Mouse (Mus musculus) yolk sac, embryonic 10.5 days (tissue): ENCODE results near the gene Ccdc159.

Experiments used
- DNase-seq: peaks from one replicate; pipeline ENCODE4 v3.0.0-alpha.2; 2017; ENCODE audit warnings: low spot score

The Ccdc159 gene

GRCm38 (mm10) chr9:21962010-21962409 is 34.7 kb downstream of the Ccdc159 start:
- no peak for DNase-seq

DNA sequence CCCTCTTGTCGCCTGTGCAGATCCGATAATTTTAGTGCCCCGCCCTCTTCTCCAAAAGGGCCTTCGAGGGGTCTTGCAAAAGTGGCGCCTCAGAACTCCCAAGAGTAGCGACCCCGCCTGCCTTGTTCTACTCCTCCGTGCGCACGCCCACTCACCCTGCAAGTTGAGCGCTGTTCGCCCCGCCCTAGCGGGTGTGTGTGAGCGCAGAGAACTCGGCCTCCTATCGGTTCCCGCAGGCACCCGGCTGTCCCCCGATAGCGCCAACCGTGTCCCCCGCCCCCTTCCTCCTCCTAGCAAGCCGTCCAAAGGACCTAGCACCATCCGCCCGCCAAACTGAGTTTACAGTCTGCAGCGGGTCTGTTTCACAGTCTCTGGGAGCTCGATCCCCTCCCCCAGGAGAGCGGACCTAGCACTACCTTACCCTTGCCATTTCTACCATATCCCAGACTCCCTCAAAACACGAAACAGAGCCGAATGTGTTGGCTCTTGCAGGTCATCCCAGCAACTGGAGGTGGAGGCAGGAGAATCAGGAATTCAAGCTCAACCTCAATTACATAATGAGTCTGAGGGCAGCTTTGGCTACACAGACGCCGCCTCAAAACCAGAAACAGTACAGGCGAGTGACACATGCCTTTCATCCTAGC is 35.3 kb downstream of the Ccdc159 start:
- DNase-seq, result peak; percentile 83

DNA sequence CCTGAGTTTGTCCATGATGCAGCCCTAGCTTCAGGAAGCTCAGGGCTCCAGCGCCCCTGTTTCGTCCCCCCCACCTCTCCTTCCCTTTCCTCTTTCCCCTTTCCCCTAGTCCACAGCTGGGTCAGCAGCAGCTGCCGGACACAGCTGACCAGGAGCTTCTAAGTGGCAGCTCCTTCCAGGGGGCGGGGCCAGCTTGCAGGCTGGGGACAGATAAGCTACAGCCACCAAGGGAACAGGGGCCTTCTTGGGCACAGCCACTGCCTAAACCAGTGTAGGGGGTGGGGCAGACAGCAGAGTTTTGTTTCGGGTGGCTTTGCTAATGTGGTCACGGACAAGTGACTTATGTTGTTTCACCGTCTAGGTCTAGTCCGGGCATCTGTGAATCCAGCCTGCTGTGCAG is 36.1 kb downstream of the Ccdc159 start, which contains the start of gene Epor:
Gene Epor, minus strand, starts transcription at position 90 of the 400 bp plus-strand sequence.
- peak; percentile 64 for DNase-seq

GRCm38 (mm10) chr9:21968883-21969282 is 41.6 kb downstream of the Ccdc159 start:
- no peak for DNase-seq

- no peak for DNase-seq
These were observed 42.0 kb downstream of the Ccdc159 start for GRCm38 (mm10) chr9:21969304-21969703.

DNA sequence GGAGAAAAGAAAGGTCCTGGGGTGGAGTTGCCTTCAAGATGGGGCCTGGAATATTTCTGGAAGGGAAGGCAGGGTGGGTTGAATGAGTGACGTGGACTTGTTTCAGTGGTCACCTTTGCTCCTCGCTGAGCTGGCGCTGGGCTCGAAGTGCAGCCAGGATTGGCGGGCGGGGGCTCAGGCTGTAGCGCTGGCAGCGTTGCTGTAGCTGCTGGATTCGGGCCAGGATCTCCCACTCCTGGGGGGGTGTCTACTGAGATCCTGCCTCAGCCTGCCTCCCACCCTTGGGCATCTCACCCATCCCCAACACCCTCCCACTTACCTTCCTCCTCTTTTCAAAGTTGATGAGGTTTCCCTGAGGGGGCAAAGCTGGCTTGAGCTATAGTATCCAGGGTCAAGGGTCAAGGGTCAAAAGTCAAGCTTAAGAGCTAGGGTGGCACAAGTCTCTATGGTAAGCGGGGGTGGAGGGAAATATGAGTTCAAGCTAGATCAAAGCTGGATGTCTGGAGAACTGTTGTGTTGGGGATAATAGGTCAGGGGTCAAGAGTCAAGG is 49.4 kb downstream of the Ccdc159 start:
- DNase-seq, result no peak

DNA sequence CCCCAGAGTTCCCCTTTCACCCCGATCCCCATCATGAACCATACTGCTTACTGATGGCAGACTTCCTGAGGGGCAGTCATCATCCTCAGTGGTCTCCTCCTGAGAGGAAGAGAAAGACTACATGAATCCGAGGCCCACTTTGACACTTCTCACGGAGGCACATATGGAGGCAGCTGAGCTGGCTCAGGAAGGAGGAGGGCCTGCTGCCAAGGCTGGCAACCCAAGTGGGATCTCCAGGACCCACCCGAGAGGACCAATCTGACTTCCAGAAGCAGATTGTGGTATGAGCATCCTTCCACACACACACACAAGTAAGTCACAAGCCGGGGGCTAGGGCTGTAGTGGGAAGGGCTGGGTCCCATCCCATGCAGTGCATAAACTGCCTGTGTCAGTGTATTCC is 50.1 kb downstream of the Ccdc159 start:
- no peak for DNase-seq

DNA sequence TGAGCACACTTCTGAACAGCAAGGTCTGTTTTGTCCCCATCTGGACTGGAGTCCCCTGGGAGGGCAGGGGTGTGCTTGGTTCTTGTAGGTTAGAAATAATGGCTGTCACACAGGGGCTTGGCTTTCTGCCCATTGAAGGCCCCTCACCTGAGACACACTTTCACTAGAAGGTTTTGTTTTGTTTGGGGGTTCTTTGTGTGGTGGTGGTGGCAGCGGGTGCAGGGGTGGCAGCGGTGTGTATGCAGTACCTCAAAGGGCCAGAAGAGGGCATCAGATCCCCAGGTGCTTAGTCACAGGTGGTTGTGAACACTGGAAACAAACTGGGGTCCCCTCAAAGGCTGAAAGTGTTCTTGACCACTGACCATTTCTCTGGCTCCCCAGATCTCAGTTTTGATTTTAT is 50.7 kb downstream of the Ccdc159 start:
- DNase-seq, result no peak

DNA sequence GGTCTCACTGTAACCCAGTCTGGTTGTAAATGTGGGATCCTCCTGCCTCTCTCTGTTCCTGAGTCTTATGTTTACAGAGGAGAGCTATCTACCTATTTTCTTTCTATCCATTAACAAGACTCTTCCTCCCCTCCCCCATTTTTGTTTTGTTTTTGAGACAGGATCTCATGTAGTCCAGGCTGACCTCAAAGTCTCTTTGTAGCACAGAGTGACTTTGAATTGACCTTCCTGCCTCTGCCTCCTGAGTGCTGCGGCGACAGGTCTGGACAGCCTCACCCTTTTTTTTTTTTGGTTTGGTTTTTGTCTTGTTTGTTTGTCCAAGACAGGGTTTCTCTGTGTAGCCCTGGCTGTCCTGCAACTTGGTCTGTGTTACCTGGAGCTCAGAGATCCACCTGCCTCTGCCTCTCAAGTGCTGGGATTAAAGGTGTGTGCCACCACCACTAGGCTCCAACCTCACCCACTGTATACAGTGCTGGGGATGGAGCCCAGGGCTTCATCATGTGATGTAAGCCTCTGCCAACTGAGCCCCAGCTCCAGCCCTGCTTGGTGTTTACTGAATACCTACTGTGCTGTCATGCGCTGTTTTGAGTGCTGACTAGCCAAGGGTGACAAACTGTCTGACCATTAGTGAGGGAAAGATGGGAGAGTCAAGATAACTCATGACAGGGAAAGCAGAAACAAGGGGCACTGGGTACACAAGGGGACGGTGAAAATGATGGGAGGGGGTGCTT is 51.3 kb downstream of the Ccdc159 start:
- no peak for DNase-seq

- DNase-seq, result no peak
These were observed 56.6 kb downstream of the Ccdc159 start for GRCm38 (mm10) chr9:21983911-21984310.
